Mouse (Mus musculus) heart, adult 11 months (tissue): ENCODE measurements at regions not wholly inside any gene's neighbourhood (a gene's known extent, or its start where the extent isn't known, plus 50 kb on each side); places are given as distances from the start of the nearest gene placed in this dataset.

Experiments used
- DNase-seq: peaks from one replicate; pipeline ENCODE4 v3.0.0; 2022

- DNase-seq, result no peak
These were observed 263.8 kb downstream of the Pik3r1 start for GRCm38 (mm10) chr13:101504241-101504640.

GRCm38 (mm10) chr13:101501845-101502284 lies 266.2 kb downstream of the Pik3r1 start:
- DNase-seq, result no peak

- DNase-seq, result no peak
These were observed 267.0 kb downstream of the Pik3r1 start for GRCm38 (mm10) chr13:101501061-101501460.

- DNase-seq, result peak; percentile 60
These were observed 276.2 kb downstream of the Pik3r1 start for GRCm38 (mm10) chr13:101491835-101492234.

GRCm38 (mm10) chr13:101490961-101491360 lies 277.1 kb downstream of the Pik3r1 start:
- peak; percentile 75 for DNase-seq

GRCm38 (mm10) chr13:101487621-101488020 lies 280.4 kb downstream of the Pik3r1 start:
- peak; percentile 78 for DNase-seq

GRCm38 (mm10) chr13:101485823-101486222 lies 282.2 kb downstream of the Pik3r1 start:
- DNase-seq, result peak; percentile 88

- no peak for DNase-seq
These were observed 284.2 kb downstream of the Pik3r1 start for GRCm38 (mm10) chr13:101483816-101484215.

GRCm38 (mm10) chr13:101481551-101482184 lies 286.3 kb downstream of the Pik3r1 start:
- peak; percentile 86 for DNase-seq

- DNase-seq, result no peak
These were observed 288.7 kb downstream of the Pik3r1 start for GRCm38 (mm10) chr13:101479297-101479652.

GRCm38 (mm10) chr13:101478608-101479296 lies 289.3 kb downstream of the Pik3r1 start:
- peak; percentile 44 for DNase-seq

- DNase-seq, result no peak
These were observed 294.7 kb downstream of the Pik3r1 start for GRCm38 (mm10) chr13:101473349-101473748.

- peak; percentile 70 for DNase-seq
These were observed 297.3 kb downstream of the Pik3r1 start for GRCm38 (mm10) chr13:101470560-101471247.

- DNase-seq, result no peak
These were observed 302.3 kb downstream of the Pik3r1 start for GRCm38 (mm10) chr13:101465748-101466127.

GRCm38 (mm10) chr13:101464928-101465747 lies 302.9 kb downstream of the Pik3r1 start:
- DNase-seq, result no peak

- DNase-seq, result no peak
These were observed 311.1 kb downstream of the Pik3r1 start for GRCm38 (mm10) chr13:101456926-101457325.

GRCm38 (mm10) chr13:101454276-101454675 lies 313.7 kb downstream of the Pik3r1 start:
- no peak for DNase-seq

GRCm38 (mm10) chr13:101450501-101450900 lies 317.5 kb downstream of the Pik3r1 start:
- no peak for DNase-seq

GRCm38 (mm10) chr13:101439517-101439916 lies 328.5 kb downstream of the Pik3r1 start:
- DNase-seq, result no peak

- peak; percentile 89 for DNase-seq
These were observed 329.0 kb downstream of the Pik3r1 start for GRCm38 (mm10) chr13:101439041-101439440.

GRCm38 (mm10) chr13:101433162-101433561 lies 334.9 kb downstream of the Pik3r1 start:
- peak; percentile 71 for DNase-seq

GRCm38 (mm10) chr13:101427426-101428221 lies 340.4 kb downstream of the Pik3r1 start:
- peak; percentile 83 for DNase-seq
